Mouse (Mus musculus): ENCODE results near the gene Nrp1. TPM values are rescaled to one million over a fixed set of nuclear protein-coding genes. Genes with fewer than 3 reads are reported as not detected.

Gene Nrp1
- total RNA-seq, 2 experiments from 2014 or later: 12.1 to 17.2 TPM

GRCm38 (mm10) chr8:128457277-128457676 lies 98.9 kb downstream of the Nrp1 start:
- ATAC-seq (replicated peaks; ENCODE audit: poor library complexity, severe bottlenecking): peak; percentile 36; the same call in 1 of the 2 replicates

GRCm38 (mm10) chr8:128459704-128460103 lies 101.3 kb downstream of the Nrp1 start:
- ATAC-seq (replicated peaks; ENCODE audit: poor library complexity, severe bottlenecking): peak; percentile 78

- no peak for ATAC-seq (replicated peaks; ENCODE audit: poor library complexity, severe bottlenecking)
Measured at GRCm38 (mm10) chr8:128461716-128462115, 103.3 kb downstream of the Nrp1 start.

GRCm38 (mm10) chr8:128463162-128463561 lies 104.8 kb downstream of the Nrp1 start:
- no peak for ATAC-seq (replicated peaks; ENCODE audit: poor library complexity, severe bottlenecking)

GRCm38 (mm10) chr8:128464056-128464623 lies 105.7 kb downstream of the Nrp1 start:
- no peak for ATAC-seq (replicated peaks; ENCODE audit: poor library complexity, severe bottlenecking)

GRCm38 (mm10) chr8:128465553-128465952 lies 107.1 kb downstream of the Nrp1 start:
- ATAC-seq (replicated peaks; ENCODE audit: poor library complexity, severe bottlenecking): peak; percentile 40; the same call in 1 of the 2 replicates

- ATAC-seq (replicated peaks; ENCODE audit: poor library complexity, severe bottlenecking): no peak
Measured at GRCm38 (mm10) chr8:128466681-128467430, 108.5 kb downstream of the Nrp1 start.

- no peak for ATAC-seq (replicated peaks; ENCODE audit: poor library complexity, severe bottlenecking)
Measured at GRCm38 (mm10) chr8:128470097-128470496, 111.7 kb downstream of the Nrp1 start.

- no peak for ATAC-seq (replicated peaks; ENCODE audit: poor library complexity, severe bottlenecking)
Measured at GRCm38 (mm10) chr8:128471186-128471585, 112.8 kb downstream of the Nrp1 start.

- ATAC-seq (replicated peaks; ENCODE audit: poor library complexity, severe bottlenecking): no peak
Measured at GRCm38 (mm10) chr8:128472871-128473270, 114.5 kb downstream of the Nrp1 start.

GRCm38 (mm10) chr8:128473456-128474239 lies 115.2 kb downstream of the Nrp1 start:
- no peak for ATAC-seq (replicated peaks; ENCODE audit: poor library complexity, severe bottlenecking)

- peak; percentile 35; the same call in 1 of the 2 replicates for ATAC-seq (replicated peaks; ENCODE audit: poor library complexity, severe bottlenecking)
Measured at GRCm38 (mm10) chr8:128474614-128475013, 116.2 kb downstream of the Nrp1 start.

- ATAC-seq (replicated peaks; ENCODE audit: poor library complexity, severe bottlenecking): no peak
Measured at GRCm38 (mm10) chr8:128476206-128476605, 117.8 kb downstream of the Nrp1 start.

- no peak for ATAC-seq (replicated peaks; ENCODE audit: poor library complexity, severe bottlenecking)
Measured at GRCm38 (mm10) chr8:128478017-128478416, 119.6 kb downstream of the Nrp1 start.

- ATAC-seq (replicated peaks; ENCODE audit: poor library complexity, severe bottlenecking): no peak
Measured at GRCm38 (mm10) chr8:128479309-128480013, 121.1 kb downstream of the Nrp1 start.

GRCm38 (mm10) chr8:128480896-128481665 lies 122.7 kb downstream of the Nrp1 start:
- peak; percentile 93 for ATAC-seq (replicated peaks; ENCODE audit: poor library complexity, severe bottlenecking)

GRCm38 (mm10) chr8:128483344-128483743 lies 124.9 kb downstream of the Nrp1 start:
- no peak for ATAC-seq (replicated peaks; ENCODE audit: poor library complexity, severe bottlenecking)

GRCm38 (mm10) chr8:128484720-128485124 lies 126.3 kb downstream of the Nrp1 start:
- peak; percentile 41 for ATAC-seq (replicated peaks; ENCODE audit: poor library complexity, severe bottlenecking)

GRCm38 (mm10) chr8:128486043-128486442 lies 127.6 kb downstream of the Nrp1 start:
- ATAC-seq (replicated peaks; ENCODE audit: poor library complexity, severe bottlenecking): no peak

All from granulocyte monocyte progenitor cell, adult 5-6 weeks (primary cell).